Mouse (Mus musculus): ENCODE measurements around the gene Marco.

The Marco gene

DNA sequence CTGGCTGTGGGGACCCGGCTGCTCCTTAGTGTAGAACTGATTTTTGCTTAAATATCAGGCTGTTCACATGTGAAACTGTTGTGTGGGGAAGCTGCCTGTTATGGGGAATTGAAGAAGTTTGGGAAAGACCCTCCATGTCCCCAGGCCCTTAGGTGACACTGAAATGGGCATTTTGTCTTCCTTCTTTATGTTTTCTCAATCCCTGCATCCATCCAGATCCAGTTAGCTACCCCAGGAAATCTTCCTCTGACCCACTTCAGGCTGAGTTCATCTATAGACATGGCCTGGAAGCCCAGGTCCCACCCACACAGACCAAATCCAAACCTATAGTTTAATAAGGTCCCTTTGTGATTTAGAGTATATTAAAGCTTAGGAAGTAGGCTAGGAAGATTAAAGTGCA lies at the start of gene Marco:
TSS of gene Marco (minus strand) at position 101 of the 400 bp plus-strand sequence.
- no peak for DNase-seq (ENCODE audit: low spot score in 2 of 2)

DNA sequence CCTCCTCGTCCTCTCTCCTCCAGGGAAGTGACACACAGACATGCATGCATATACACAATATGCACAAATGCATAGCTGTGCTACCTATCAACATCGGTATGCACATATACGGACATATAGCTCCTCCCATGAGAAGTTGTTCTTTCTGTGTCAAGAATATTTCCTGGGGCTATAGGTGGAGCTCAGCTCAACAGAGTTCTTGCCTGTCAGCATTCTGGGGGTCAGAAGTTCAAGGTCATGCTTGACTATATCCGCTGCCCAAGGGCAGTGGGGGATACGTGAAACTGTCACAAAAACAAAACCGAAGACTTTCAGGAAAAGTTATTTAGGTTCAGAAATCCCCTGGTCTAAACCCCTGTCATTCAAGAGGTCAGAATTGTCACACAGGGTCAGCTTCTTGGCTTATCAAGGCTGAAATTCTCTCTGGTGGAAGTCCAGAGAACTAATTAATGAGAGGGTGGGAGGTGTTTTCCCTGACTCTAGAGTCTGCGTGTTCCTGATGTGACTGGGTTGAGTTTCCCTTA lies 34.7 kb upstream of the Marco start:
- no peak for DNase-seq (ENCODE audit: low spot score in 2 of 2)

DNA sequence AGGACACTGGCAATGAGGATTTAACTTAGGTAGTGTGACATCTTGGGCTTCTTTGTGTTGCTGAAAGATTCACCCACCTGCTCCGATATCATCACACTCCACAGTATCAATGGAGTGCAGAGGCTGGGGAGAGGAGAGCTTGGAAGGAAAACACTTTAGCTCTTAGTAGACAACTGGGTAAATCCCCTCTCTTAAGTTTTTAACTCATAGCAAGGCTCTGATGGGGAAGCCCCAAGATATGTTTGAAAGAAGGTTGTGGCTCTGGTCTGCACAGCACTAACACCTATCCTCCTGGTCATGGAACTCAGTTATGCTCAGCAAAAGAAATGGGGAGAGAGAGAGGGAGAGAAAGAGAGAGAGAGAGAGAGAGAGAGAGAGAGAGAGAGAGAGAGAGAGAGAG lies 32.2 kb upstream of the Marco start:
- DNase-seq (ENCODE audit: low spot score in 2 of 2), result no peak

DNA sequence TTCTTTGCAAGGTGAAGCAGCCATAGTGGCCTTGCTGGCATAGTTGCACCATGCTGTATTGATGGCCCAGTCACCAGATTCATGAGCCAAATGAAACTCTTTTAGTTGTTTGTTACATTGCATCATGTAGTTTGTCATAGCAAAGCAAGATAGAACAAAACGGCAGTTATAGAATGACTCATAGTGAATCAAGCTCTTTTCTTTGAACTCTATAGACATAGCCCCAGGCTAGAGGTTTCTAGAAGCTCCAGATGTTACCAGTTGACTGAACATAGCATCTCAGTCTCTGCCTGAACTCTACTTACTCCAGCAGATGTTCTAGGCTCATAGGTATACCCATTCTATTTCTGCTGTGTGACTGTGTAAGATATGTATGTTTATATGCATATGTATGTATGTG lies 31.1 kb upstream of the Marco start:
- no peak for DNase-seq (ENCODE audit: low spot score in 2 of 2)

DNA sequence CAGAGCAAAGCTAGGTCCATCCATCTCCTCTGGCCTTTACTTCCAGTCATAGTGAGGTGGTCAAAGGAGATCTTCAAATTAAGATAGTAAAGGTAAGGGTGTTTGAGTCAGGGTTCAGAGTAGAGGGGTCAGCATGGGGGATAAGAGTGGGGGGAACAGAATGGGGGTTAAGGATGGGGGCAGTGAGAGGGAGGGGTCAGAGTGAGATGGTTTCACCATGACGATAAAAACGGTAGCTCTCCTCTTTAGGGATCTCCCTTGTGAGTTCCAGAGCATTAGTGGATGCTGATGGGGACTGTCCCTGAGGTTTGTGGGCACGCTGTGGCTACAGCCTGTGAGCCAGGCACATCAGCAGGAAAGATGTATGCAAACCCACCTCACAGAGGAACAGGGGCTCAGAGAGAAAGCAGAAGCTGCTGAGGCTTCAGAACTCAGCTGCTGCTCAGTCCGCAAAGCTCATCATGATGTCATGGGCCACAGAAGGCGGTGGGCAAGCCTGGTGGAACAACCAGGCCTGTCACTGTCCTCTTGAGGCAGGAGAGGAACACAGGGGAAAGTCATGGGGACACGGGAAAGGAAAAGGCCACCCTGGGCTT lies 27.6 kb upstream of the Marco start:
- no peak for DNase-seq (ENCODE audit: low spot score in 2 of 2)

DNA sequence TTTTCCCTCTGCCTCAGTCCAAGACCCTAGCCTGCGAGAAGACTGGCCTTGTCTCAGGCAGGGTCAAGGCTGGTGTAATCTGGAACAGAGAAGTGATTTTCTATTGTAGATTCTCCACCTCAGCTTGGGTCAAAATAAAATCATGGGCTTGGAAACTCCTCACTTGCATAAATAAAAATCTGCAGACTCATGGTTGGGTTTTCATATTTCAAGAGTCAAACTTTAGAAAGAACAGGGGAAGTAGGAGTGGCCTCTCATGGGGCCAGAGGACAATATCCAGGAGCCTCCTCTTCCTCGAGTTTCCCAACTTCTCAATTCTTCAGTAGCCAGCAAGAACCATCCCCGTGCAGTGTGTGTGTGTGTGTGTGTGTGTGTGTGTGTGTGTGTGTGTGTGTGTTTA lies 26.9 kb upstream of the Marco start:
- DNase-seq (ENCODE audit: low spot score in 2 of 2), result no peak

DNA sequence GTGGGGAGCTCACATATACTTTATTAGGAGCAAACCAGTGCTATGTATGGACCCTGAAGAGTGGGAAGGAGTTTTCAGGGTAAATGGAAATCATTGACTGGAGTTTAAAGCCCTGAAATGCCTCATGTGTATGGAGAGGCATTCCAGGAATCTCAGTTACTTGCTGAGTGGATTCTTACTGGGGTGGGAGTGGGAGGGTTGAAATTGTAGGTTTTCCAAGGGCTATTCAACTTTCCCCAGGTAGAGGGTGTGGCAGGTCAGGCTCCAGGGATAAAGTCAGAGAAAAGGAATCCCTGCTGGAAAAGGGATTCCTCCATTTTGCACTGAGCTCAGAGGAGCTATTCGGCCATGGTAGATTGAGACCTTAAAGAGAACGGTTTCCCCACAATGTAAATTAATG lies 25.1 kb upstream of the Marco start:
- DNase-seq (ENCODE audit: low spot score in 2 of 2), result no peak

DNA sequence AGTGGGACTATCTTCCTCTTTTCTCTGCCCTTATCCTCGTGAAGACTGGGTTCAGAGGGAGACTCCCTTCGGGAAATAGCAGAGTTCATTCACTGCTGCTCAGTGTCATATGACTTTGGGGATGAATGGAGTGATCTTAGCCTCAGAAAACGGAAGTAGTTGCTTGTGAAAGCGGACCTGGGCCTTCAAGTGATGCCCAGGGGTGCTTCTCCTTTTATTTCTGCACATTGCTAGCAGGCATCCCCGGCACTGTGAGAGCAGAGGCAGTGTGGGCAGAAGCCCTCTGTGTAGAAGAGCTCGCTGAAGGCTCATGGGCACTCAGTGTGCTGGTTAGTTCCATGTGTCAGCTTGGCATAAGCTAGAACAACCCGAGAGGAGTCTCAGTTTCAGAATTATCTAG lies 12.8 kb upstream of the Marco start:
- DNase-seq (ENCODE audit: low spot score in 2 of 2), result no peak

DNA sequence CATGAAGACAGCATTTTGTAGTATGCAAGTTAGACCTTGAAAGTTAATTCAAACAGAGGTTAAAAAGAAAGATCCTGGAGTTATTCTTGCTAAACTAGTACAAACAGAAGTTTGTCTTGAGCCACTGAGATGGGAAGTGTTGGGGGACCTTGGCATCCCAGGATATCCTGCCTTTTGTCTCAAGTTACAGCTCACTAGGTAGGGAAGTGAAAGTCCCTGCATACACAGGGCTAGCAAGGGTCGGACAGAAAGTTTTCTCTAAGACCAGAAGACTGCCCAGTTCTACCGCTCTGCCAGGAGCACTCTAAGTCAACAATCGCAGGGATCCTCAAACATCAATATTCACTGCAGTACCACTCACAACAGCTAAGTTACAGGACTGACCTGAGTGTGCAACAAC lies 5.5 kb upstream of the Marco start:
- DNase-seq (ENCODE audit: low spot score in 2 of 2), result no peak

DNA sequence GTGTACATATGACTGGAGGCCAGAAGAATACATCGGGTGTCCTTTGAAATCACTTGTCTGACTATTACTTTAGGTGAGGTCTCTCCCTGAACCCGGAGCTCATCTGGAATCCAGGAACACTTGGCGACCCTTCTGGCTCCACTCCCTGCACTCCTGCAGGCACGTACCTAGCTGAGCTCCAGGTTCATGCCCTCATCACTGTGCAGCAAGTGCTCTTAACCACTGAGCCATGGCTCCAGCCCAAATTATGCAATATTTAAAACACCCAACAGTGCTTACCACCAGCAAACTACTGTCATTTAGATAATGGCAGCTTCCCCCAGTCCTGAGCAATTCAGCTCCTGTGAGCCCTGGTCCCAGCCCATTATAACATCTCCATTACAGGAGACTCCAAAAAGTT lies 4.2 kb upstream of the Marco start:
- no peak for DNase-seq (ENCODE audit: low spot score in 2 of 2)

DNA sequence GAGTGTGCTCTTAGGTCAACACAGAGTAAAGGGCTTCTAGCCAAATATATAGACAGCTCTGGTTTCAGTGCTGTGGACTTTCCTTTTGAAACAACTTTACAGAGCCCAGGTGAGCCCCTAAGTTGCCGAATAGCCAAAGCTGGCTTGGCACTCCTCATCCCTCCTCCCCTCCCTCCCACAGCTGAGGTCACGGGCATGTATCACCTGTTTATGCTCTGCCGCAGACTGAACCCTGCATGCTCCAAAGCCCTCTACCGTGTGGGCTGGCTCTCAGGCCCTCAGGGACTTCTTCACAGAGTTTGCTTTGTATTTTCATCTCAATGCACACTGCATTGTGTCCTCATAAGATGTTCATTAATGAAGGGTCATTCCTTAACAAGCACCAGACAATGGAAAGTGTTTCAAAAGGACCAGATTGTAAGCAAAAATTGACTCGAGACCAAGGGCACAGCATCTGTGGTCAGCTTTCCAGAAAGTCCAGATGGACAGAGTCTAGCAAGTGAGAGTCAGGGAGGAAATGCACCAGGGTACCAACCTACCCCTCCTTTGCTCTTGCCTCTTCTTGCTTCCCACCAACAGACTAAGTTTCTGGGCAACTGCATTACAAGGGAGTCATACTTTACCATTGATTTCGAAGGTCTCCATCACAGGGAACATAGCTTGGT lies 646 bp downstream of the Marco start:
- no peak for DNase-seq (ENCODE audit: low spot score in 2 of 2)

DNA sequence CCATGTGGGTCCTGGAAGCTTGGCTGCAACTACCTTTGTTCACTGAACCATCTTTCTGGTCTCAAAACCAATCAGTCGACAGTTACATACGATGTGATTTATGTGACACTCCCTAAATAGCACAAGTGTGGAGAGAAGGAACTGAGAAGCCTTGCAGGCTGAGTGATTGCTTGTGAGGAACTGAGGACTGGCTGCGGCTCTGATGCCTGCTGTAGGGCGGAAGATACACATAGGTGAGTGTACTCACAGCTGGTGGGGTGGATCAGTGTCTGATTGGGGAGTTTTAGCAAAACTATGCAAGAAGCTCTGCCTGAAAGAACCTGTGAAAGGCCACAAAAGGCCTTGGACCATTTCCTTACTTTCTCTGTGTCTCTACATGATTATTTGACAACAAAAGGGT lies 3.3 kb downstream of the Marco start:
- no peak for DNase-seq (ENCODE audit: low spot score in 2 of 2)

DNA sequence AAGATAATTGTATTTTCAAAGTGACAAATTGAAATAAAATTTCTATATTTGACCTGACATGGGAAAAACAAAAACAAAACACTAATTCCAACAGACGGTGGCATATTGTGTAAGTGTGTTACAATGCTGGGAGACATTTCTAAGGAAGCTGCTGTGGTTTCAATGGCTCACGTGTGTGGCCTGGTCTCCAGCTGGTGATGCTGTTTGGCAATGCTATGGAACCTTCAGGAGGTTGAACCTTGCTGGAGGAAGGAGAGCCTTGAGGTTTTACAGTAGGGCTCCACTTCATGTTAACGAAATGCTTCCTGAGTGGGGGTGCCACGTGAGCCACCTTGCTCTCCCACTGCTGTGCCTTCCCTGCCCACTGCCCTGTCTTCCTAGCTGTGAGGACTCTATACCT lies 6.8 kb downstream of the Marco start:
- DNase-seq (ENCODE audit: low spot score in 2 of 2), result no peak

DNA sequence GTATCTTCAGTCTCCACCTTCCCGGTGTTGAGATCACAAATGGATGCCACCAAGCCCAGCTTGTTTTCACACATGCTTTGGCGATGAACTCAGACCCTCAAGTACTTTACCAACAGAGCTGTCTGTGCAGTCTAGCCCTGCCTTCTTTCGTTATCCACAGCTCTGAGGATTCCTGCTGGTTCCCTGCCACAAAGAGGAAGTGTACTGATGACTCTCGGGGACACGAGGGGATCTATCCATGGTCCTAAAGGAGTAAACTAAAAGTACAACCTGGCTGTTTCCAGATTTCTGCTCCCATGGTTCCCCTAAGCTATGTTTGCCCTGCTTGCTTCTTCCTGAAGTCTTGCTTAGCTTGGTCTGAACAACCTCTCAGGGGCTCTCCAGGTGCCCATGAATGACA lies 23.9 kb downstream of the Marco start:
- no peak for DNase-seq (ENCODE audit: low spot score in 2 of 2)

DNA sequence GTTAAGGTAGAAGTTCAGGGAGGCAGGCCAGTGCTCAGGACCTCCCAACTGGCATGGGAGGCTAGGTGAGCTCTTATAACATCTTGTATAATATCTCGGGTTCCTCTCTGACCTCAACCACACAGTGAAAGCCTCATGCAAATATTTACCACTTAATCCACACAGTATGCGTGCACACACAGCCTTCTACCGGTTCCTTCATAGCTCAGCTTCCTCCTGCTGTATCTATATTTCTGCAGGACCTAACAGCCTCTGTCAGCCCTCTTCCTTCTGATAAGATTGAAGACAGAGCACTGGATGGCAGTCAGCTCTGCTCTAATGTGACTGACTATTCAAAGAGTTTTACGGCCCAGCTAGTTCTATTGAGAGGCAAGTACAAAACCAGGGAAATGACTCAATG lies 30.0 kb downstream of the Marco start:
- no peak for DNase-seq (ENCODE audit: low spot score in 2 of 2)

DNA sequence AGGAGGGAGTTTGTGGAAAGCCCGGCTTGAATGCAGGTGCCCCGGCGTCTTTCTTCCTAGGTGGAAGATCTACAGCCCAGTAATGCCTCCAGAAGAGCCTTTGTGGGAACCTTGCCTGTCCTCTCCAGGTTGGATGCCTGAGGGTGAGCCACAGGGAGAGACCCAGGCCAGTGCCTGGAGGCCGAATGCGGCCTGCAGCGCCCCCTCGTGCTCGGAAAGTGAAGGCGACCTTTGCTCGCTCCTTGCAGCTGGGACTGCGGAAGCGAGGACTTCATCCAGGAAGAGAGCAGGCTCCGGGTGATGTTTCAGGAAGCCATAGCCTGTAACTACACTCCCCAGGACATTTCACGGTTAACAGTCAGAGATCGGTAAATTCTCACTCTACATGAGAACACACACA lies 35.9 kb downstream of the Marco start:
- DNase-seq (ENCODE audit: low spot score in 2 of 2), result peak; percentile 13 to 20

DNA sequence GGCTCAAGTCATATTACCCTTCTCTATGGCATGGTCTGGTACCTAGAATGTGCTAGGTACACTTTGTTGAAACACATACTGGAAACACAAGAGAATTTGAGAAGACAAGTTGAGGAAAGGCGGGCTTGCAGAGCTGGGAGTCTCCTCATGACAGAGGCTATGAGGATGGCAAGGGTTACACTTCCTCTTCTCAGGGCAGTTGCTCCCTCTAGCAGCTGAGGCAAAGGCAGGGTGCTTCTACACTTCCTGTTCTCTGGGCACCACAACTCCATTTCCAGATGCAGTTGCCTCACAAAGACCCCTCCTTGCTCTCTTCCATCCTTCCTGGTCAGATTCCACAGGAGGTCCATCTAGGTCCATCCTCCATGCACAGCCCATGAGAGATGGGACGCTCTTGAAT lies 37.5 kb downstream of the Marco start:
- DNase-seq (ENCODE audit: low spot score in 2 of 2), result no peak

DNA sequence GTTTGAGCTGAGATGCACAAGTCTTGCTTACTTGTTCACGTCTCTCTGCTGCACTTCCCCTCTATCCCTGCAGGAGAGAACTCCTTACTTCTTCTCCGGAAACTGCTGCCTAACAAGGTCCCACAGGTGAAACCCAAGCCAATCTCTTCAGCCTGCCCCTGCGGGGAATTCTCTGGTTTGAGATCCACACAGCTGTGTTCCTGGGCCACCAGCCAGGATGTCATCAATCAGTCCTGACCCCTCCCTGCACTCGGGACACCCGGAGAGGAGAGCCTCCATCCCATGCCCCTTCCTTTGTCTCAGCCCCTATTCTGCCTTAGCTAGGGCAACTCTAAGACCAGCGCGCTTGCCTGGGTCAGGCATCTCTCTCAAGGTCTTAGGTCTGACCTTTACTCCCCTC lies 38.1 kb downstream of the Marco start:
- no peak for DNase-seq (ENCODE audit: low spot score in 2 of 2)

DNA sequence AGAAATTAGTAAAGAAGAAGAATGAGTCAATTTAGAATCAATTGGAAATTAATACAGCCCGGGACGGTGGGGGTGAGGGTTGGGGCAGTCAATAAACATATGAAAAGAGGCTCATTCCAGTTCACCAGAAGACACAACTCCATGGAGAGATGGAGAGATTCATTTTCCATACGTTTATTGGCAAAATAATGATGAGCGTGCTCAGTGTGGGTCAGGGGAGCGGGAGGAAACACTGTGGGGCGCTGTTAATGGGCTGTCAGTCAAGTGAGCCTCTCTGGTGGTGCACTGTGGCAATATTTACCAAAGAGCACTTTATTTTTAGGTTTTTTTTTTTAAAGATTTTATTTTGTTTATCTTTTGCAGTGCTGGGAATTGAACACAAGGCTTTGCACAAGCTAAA lies 45.8 kb downstream of the Marco start:
- DNase-seq (ENCODE audit: low spot score in 2 of 2), result no peak

DNA sequence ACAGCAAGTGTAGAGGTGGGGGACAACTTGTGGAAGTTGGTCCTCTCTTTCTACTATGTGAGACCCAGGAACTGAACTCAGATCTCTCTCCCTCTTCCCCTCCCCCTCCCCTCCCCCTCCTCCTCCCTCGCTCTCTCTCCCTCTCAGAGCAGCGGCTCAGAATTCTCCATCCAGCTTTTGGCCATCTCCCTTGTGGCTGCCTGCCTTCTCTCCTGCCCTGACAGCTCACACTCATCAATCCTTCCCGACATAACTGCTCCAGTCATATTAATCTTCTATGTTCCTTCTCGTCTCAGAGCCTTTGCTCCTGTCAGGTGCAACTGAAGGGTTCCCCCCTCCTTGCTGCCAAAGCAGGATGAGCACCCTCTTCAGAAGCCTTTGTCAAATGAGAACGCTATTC lies 46.3 kb downstream of the Marco start:
- DNase-seq (ENCODE audit: low spot score in 2 of 2), result no peak

DNA sequence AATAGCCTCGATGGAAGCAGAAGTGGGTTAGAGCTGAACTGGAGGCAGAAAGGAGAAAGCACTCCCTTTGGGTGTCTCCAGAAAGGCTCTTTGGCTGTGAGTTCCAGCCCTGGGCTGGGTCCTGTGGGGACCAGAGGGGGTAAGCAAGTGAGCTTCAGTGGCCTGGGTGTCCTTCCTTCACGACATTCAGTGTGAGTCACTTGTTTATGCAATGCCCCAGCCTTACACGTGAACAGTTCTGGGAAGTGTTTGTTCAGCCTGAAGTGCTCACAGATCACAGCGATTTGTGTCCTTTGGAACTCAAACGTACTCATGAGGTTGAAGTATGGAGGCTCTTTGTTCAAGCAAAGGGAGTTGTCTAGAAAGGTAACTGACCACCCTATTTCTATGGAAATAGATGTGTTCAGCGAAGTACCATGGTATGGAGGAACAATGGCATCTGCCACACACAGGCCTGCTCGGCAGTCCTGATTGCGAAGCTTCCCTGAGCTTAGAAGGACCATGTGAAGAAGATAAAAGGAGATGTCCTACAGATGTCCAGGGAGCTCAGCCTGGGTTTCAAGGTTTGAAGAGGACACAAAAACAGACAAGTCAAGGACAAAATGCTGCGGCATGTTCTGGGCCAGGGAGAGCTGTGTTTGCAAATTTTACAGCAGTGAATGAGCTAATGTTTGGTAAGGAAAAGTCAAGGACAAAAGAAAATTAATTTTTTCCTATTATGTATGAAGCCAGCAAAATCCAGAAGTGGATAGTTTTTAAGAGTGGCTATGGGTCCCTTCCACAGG lies 53.1 kb downstream of the Marco start:
- no peak for DNase-seq (ENCODE audit: low spot score in 2 of 2)

DNA sequence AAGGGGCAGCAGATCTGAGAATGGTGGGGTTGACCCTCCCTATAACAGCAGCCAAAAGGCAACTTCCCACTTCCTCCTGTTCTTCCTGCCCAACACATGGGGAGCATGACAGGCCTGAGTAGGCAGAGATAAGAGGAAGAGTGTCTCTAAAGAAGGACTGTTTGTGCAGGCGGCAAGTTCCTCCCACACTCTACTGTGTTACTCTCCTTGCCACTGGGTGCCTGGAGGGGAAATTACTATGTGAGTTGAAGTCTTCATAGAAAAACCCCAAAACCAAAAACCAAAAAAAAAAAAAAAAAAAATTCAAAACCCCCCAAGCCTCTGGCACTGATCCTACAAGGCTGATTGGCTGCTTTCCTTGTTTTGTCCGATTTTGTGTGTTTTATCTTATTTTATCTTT lies 55.2 kb downstream of the Marco start:
- DNase-seq (ENCODE audit: low spot score in 2 of 2), result no peak

DNA sequence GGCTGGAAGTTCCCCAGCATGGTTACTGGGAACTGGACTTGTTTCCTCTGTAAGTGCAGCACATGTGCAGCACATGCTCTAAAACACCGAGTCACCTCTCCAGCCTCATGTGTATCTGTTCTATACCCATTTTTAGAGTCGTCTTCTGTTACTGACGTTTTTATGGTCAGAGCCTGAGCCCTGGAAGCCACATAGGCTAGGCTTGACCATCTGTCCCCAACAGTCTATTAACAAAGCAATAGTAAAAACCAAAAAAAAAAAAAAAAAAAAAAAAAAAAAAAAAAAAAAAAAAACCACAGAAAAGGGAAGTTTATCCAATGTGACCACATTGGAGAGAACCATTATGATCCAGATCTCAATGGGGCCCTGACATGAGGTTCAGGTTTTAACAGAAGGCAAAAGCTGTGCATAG lies 61.6 kb downstream of the Marco start:
- DNase-seq (ENCODE audit: low spot score in 2 of 2), result no peak
